Mouse (Mus musculus): ENCODE measurements around the gene Pip4k2a.
"Not testable (repeated sequence)": the region's sequence is repeated elsewhere in the genome, so short reads cannot be mapped to it uniquely, and the experiment has no call there.

Gene Pip4k2a

GRCm38 (mm10) chr2:18998054-18998478 lies at the start of gene Pip4k2a, which contains the start of gene 4930426L09Rik:
Gene Pip4k2a, minus strand, starts transcription at chr2:18998126.
Gene 4930426L09Rik, plus strand, starts transcription at chr2:18998343.
- peak; percentile 94 for DNase-seq

DNA sequence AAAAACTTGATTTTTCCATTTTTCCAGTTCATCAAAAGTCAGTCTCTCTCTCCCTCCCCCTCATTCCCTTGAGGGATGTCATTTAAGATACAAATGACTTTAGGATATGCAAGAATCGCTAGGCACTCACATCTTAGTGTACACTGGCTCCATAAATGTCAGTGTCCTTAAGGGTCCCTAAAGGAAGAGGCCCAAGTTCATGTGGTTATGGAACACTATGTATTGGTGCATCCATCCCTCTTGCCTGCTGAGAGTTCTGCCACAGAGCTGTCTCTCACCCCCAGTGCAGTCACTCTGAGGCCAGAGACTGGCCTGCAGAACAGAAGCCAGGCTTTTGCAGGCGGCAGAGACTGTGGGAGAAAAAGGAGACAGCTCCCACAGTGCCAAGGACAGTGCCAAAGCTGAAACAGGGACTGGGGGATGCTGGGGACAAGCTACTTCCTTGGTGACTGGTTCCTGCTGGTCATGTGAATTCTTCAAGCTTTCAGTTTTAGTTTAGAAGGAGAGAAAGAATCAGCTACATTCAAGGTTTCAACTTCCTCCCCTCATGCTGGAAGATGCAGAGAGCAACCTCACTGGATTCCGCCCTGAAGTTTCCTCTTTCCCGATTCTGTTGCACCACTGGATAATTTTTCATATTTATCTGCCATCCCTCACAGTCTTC lies 40.1 kb upstream of the Pip4k2a start:
- no peak for DNase-seq

DNA sequence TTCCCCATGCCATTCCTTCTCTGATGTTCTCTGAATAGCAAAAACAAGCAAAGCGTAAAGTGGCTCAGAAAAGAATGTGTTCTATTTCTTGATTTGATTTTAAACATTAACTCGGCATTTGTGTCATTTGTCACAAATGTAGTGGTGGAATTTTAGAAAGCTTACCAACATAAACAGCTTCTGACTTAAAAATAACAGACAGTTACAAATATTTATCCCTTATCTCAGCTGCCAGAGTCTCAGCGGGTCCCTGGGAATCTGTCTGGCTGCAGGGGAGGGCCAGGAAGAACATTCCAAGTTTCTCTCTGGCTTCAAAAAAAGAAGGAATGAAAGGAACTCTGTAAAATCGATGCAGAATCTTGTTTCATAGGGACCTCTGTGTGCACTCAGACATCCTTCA lies 39.5 kb upstream of the Pip4k2a start:
- DNase-seq: no peak

DNA sequence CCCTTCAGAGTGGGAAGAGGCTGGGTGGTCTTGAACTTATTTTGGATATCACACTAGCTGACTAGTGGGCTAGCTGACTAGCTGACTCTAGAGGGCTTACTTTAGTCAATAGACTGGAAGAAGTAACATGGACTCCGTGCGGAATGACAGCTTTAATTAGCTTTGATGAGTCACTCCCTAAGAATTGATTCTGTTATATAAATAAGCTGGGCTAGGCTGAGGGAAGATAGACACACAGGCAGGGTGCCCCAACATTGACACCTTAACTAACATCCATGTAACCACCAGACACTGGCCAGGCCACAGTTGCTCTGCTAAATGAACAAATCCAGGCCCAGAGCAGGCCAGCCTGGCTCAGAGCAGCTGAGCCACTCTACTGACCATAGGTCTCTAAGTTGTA lies 26.9 kb upstream of the Pip4k2a start:
- no peak for DNase-seq

DNA sequence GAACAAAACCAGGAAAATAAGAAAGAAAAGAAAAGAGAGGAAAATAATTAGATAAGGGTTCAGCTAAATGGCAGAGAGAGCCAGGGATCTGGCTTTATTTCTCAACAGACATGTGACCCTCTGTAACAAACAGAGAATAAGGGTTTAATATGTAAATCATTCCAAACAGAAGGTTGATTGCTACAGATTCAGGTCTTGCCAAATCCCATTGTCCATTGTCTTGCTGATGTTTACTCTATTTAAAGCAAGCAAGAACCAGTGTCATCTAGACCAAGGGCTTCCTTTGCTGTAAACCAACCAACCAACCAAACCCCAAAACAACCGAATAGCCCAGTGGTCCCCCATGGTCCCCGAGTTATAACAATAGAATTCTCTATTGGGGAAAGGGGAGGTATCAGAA lies 20.1 kb upstream of the Pip4k2a start:
- no peak for DNase-seq

DNA sequence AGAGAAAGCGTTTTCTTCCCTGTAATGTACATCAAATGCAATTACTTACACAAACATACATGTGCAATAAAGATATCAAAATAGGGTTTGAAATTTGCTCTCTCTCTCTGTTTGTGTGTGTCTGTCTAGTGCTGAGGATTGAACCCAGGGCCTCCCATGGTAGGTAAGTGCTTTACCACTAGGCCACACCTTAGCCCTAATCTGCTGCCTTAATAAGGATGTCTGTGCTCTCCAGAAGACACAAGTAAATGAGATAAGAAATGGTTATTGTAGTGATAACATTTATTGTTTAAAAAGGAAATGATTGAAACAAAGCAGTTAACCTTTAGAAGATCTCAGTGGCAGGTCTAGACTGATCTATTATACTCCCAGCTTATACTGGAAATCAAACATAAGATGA lies 18.9 kb upstream of the Pip4k2a start:
- DNase-seq: no peak

DNA sequence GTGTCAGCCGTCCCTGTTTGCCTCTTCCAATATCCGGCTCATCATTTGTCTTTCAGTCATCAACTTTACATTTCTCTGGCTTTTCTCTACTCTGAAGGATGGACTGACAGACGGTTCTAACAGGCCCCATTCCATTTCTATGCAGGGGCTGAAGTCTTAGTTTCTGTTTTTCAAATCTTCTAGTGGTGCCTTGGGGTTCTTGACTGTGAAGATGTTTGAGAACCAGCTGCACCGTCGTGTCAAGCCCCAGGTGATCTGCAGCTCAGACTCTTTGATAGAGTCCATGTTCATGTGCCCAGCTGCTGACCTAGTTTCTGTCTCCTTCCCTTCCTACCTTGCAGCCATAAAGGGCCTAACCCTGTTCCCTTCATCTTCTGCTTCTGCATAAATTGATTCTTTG lies 18.4 kb upstream of the Pip4k2a start:
- no peak for DNase-seq

DNA sequence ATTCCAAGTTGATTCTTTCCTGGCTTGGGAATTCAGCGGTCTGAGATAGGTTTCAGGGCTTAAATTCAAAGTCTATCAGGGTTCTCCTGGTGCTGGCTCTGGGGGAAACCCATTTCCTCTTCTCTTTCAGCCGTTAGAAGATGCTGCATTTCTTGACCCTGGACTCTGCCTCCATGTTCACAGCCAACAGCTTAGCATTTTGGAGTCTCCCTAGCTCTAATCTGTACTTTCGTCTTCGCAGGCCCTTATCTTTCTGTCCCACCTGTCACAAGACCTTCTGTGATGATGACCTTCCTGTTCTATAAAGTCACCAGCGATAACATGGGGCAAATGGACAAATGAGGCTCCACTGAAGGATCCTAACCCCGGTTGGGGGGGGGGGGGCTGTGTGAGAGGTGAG lies 13.5 kb upstream of the Pip4k2a start:
- no peak for DNase-seq

- DNase-seq: not testable (repeated sequence)
Observed at GRCm38 (mm10) chr2:19010541-19010940, 12.6 kb upstream of the Pip4k2a start.

GRCm38 (mm10) chr2:19007580-19007979 lies 9.7 kb upstream of the Pip4k2a start:
- no peak for DNase-seq

DNA sequence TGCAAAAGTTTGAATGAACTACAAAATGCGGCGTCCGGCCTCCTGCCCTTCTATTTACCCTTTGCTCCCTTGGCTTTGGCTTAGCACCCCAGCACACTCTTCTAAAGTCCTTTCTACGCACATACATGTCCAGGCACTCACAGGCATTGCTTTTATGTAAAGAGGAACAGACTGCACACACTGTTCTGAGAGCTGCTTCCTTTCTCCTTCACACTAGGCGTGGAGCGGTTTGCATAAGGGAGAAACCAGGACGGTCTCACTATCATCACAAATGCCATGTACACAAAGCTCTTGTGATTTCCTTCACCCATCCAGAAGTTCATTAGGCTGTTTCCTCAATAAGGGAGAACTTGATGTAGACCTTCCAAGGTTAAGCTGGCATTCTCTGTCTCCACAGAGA lies 8.2 kb upstream of the Pip4k2a start:
- no peak for DNase-seq

DNA sequence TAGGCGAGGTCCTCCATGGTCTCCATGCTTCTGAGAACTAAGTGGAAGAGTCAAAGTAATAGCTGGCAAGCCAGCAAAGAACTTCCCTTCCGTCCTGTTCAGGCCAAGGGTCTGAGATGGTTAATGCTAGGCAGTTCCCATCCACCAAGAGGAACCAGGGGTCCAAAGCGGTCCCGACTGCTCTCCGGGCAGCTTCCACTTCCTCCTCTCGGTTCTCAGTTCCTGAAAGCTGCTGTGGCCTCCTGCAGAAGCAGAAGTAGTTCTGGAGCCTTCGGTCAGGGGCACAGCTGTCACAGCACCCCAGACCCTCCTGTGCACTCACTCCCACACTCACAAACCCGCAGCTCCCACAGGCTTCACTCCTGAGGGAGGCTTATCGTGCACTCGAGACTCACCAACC lies 6.9 kb upstream of the Pip4k2a start:
- no peak for DNase-seq

- no peak for DNase-seq
Observed at GRCm38 (mm10) chr2:18999395-18999794, 1.5 kb upstream of the Pip4k2a start.

DNA sequence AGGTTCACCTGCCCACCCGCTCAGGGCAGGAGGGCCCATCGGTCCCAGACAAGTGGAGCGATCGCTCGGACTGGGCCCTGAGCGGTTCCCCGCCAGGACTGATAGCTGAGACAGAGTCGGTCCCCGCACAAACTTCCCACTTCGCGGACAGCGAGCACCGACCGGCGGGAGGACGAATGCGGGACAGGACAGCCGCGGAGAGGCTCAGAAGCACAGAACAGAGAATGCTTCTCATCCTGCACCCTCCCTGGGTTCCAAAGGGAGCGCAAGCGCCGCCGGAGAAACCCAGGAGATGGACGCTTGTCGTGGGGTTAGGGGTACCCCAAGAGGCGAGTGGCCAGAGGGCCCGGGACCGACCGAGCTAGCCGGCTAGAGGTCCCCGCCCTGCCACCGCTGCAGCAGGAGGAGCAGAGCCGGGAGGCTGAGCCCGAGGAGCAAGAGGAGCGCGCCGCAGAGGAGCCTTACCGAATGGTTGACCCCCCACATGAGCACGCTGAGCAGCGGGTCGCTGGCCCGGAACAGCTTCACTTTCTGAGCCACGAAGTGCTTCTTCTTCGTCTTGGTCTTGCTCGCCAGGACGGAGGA lies 447 bp downstream of the Pip4k2a start:
- DNase-seq: peak; percentile 60

GRCm38 (mm10) chr2:18996451-18997211 lies 1.3 kb downstream of the Pip4k2a start:
- peak; percentile 12 for DNase-seq

DNA sequence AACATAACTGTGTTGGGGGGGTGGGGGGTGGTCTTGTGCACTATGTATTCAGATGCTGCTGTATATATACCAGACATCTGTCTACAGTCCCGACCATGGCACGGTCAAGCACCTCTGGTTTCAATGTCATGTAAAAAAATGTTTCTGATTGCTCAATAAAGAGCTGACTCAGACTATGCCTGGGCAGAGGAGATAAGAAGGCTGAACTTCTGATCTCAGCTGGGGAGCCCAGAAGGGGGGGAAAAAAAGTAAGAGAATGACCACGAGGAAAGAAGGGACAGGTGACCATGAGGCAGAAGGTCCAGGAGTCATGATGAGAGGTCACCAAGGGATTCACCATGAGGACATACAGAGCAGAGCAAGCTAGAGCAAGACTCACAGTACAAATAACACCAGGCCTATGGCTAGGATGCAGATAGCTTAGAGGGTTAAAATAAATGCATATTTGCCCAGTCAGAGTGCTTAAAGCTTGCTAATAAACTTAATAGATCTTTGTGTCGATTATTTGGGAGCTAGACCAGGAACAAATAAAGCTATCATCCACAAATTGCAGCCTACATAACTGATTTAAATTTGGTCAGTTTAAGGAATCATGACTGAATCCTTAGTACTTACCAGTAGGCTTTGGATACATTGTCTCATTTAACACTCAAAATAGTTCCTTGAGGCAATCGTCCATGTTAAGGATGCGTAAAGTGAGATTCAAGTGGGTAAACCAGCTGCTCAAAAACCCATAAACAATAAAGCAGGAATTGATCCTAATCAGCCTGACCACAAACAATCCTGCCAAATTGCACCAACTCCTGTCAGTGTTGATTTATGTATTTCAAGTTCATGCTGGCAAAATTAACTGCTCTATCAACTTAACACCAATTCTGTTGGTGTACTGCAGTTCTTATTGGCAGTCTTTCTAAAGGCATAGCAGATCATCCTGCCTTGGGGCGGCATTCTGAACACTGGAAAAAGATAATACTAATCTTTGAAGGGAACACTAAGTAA lies 5.1 kb downstream of the Pip4k2a start:
- no peak for DNase-seq

- DNase-seq: no peak
Observed at GRCm38 (mm10) chr2:18988885-18989284, 9.0 kb downstream of the Pip4k2a start.

DNA sequence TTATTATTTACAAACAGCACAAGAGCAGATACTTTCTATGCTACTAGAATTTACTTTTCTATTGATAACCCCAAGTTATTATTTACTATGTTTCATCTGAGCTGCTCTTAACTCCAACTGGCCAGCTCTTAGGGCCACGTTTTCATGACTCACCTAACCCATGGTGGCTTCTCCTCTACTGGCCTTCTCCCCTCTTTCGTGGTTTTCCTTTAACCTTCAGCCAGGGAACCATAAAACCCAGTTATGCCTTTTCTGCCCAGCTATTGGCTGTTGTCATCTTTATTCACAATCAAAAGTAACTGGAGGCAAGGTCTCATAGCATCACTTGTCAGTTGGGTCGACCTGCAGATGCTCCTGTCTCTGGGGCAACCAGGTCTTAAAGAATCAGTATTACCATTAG lies 12.4 kb downstream of the Pip4k2a start:
- DNase-seq: no peak

- no peak for DNase-seq
Observed at GRCm38 (mm10) chr2:18984095-18984847, 13.7 kb downstream of the Pip4k2a start.

DNA sequence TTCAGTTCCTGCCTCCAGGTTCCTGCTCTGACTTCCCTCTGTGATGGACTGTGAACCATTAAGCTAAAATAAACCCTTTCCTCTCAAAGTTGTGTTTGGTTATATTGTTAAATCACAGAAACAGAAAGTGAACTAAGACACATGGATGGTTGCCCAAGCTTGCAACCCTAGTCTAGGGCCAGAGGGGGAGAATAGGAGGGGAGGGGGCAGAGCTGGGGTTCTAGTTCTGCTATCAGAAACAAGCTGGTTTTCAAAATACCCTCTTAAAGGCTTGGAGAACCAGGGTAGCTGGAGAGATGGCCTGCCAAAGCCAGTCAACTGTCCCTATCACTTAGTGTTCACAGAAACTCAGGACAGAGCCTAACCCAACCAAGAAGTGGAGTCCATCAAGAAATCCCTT lies 14.4 kb downstream of the Pip4k2a start:
- DNase-seq: no peak

DNA sequence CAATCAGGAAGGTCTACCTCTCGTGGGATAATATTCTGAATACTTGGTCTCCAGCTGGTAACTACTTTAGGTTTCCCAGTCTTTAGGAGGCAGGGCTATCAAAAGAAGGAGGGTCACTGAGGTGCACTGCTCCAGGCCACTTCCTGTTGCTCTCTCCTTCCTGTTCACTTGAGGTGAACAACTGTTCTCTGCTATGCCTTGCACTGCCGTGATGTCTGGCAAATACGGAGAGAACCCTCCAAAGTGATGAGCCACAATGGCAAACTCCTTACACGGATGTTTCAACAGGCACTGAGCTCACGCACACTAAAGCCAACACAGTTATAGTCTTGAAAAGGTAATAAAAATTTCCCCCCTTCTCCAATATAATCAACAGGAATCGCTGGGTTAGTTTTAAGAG lies 15.3 kb downstream of the Pip4k2a start:
- no peak for DNase-seq

DNA sequence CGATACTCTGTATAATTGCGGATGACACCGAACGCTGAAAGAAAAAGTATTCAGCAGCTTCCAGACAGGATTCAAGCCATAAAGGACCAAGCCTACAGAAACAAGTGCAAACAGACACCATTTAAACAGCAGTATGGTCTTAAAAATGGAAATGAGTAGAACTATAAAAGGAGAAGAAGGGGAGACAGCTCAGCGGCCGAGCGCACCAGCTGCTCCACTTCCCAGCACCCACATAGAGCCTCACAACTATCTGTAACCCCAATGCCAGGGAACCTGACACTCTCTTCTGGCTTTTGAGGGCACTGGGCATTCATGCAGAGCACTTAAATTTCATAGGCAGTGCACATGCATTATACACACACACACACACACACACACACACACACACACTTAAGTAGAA lies 18.3 kb downstream of the Pip4k2a start:
- no peak for DNase-seq
